In genomic region chr12:84038241-84038640, GRCm38 (mm10) we compare ENCODE assay signal across 8 mouse cellular contexts. TPM values are rescaled to one million over a fixed set of nuclear protein-coding genes. Genes with fewer than 3 reads are reported as not detected.
DNase-seq lines count a peak whose midpoint lies in the region; ATAC-seq and TF ChIP-seq lines count a peak whose summit lies in the region.
"Not testable (repeated sequence)": the region's sequence is repeated elsewhere in the genome, so short reads cannot be mapped to it uniquely, and the experiment has no call there.

Gene Acot4, plus strand, starts transcription at chr12:84038379.

- H3K9ac ChIP-seq in heart, adult 2 months (ENCODE audit: low read depth, low read length) = peak within 1 kb of the TSS; percentile 51
- H3K9ac ChIP-seq in intestine, embryonic 15.5 days = peak within 1 kb of the TSS; percentile 48
- H3K9ac ChIP-seq in lung, embryonic 15.5 days = peak within 1 kb of the TSS; percentile 47

- not testable (repeated sequence) for H3K36me3 ChIP-seq in heart, adult 2 months (ENCODE audit: control insufficient read depth, insufficient read depth, low read length); intestine, embryonic 15.5 days; lung, embryonic 15.5 days; testis, adult 2 months (ENCODE audit: control insufficient read depth, insufficient read depth, low read length)

- intact Hi-C loops in heart, adult 2 months (cut with DNase I) = loop anchor here (10.0 kb wide), 1 partner anchor 323 kb away; no protein-coding TSS in a partner anchor
- intact Hi-C loops in left cerebral cortex, adult 2 months (cut with DNase I) = loop anchor here (10.0 kb wide), 1 partner anchor 323 kb away; no protein-coding TSS in a partner anchor

- not testable (repeated sequence) for H3K4me1 ChIP-seq in heart, adult 2 months (ENCODE audit: control insufficient read depth, insufficient read depth, low read length); intestine, embryonic 15.5 days (replicated peaks); lung, embryonic 15.5 days; testis, adult 2 months (ENCODE audit: control insufficient read depth, insufficient read depth, low read length)

- TF ChIP-seq POLR2A in heart, adult 2 months (IDR thresholded peaks at IDR 0.05; ENCODE audit: insufficient read depth, low read depth, low read length); testis, adult 2 months (IDR thresholded peaks at IDR 0.05; ENCODE audit: control insufficient read depth, low read depth, low read length): not testable (repeated sequence)

- TF ChIP-seq CTCF in heart, adult 2 months (IDR thresholded peaks at IDR 0.05); left cerebral cortex, adult 2 months (IDR thresholded peaks at IDR 0.05); testis, adult 2 months (IDR thresholded peaks at IDR 0.05; ENCODE audit: control insufficient read depth, insufficient read depth, insufficient replicate concordance, low read depth, low read length): not testable (repeated sequence)

- ATAC-seq in intestine, embryonic 15.5 days = peak; percentile 77
- ATAC-seq in lung, embryonic 15.5 days (ENCODE audit: borderline replicate concordance, extremely low read depth, low FRiP score, low TSS enrichment) = not testable (repeated sequence)

- H3K4me2 ChIP-seq in intestine, embryonic 15.5 days (replicated peaks) = peak within 1 kb of the TSS; percentile 70
- H3K4me2 ChIP-seq in lung, embryonic 15.5 days = peak within 1 kb of the TSS; percentile 81

- H3K79me2 ChIP-seq in heart, adult 2 months (replicated peaks; ENCODE audit: control insufficient read depth, insufficient read depth, low read length) = not testable (repeated sequence)

- peak; percentile 70 for DNase-seq in adrenal gland, adult 2 months
- peak; percentile 47 for DNase-seq in embryo, embryonic 11 days
- peak in 1 of 2 experiments; percentile 33 for DNase-seq in heart, adult 2 months
- not testable (repeated sequence) for DNase-seq in left cerebral cortex, adult 2 months (ENCODE audit: extremely low spot score in 1 of 2, low spot score in 2 of 2)
- DNase-seq in neural tube, embryonic 10.5 days (ENCODE audit: extremely low spot score, low spot score) = peak; percentile 38

- not testable (repeated sequence) for H3K27me3 ChIP-seq in heart, adult 2 months (ENCODE audit: control insufficient read depth, insufficient read depth, low read length); intestine, embryonic 15.5 days (replicated peaks); lung, embryonic 15.5 days; testis, adult 2 months (ENCODE audit: control insufficient read depth, insufficient read depth, low read length)

- not testable (repeated sequence) for H3K9me3 ChIP-seq in intestine, embryonic 15.5 days; lung, embryonic 15.5 days

- WGBS in heart, adult 2 months = 9% methylated on average over 32 of the region's 32 CpGs
- WGBS in intestine, embryonic 15.5 days = 5% methylated on average over 32 of the region's 32 CpGs
- 7% methylated on average over 31 of the region's 32 CpGs for WGBS in lung, embryonic 15.5 days

- TF ChIP-seq EP300 in heart, adult 2 months (IDR thresholded peaks at IDR 0.05; ENCODE audit: insufficient read depth, low read depth, low read length) = not testable (repeated sequence)

- peak within 1 kb of the TSS; percentile 52 for H3K4me3 ChIP-seq in heart, adult 2 months
- peak within 1 kb of the TSS; percentile 48 for H3K4me3 ChIP-seq in intestine, embryonic 15.5 days (replicated peaks)
- H3K4me3 ChIP-seq in left cerebral cortex, adult 2 months = peak within 1 kb of the TSS; percentile 57
- peak within 1 kb of the TSS; percentile 48 for H3K4me3 ChIP-seq in lung, embryonic 15.5 days
- H3K4me3 ChIP-seq in testis, adult 2 months (ENCODE audit: control insufficient read depth, low read depth, low read length) = peak within 1 kb of the TSS; percentile 61

- H3K27ac ChIP-seq in heart, adult 2 months; lung, embryonic 15.5 days; testis, adult 2 months (ENCODE audit: control insufficient read depth, insufficient read depth, low read depth, low read length): not testable (repeated sequence)
- peak within 1 kb of the TSS; percentile 7 for H3K27ac ChIP-seq in intestine, embryonic 15.5 days
- H3K27ac ChIP-seq in left cerebral cortex, adult 2 months = peak within 1 kb of the TSS; percentile 57

RNA-seq across cellular contexts. Expression of gene Acot4, which starts in this region (rescaled TPM):
- 1 to 10 TPM; 2.3 to 3.1 TPM for total RNA-seq in adrenal gland, adult 2 months (2021)
- polyA plus RNA-seq in adrenal gland, adult 2 months (2012; rRNA removed) = 5.0 and 5.6 TPM in 2 replicates
- 1 to 10 TPM in 1 of 2 experiments, under 1 TPM in 1; 0.91 to 1.3 TPM for total RNA-seq in heart, adult 2 months (2021)
- 0.53 and 0.61 TPM in 2 replicates for polyA plus RNA-seq in heart, adult 2 months (2012; rRNA removed)
- 8.2 and 8.9 TPM in 2 replicates for polyA plus RNA-seq in intestine, embryonic 15.5 days (2015; fragmentation: Nextera tagmentation; extraction: Ambion mirVana)
- 1 to 10 TPM; 2.3 to 2.9 TPM for total RNA-seq in left cerebral cortex, adult 2 months (2021)
- 0.44 and 0.50 TPM in 2 replicates for polyA plus RNA-seq in lung, embryonic 15.5 days (2015; fragmentation: Nextera tagmentation; extraction: Ambion mirVana)
- polyA plus RNA-seq in testis, adult 2 months (2012; rRNA removed) = 0.02 and 0.11 TPM in 2 replicates
